Mouse (Mus musculus) midbrain, embryonic 11.5 days (tissue): ENCODE results near the gene Tmem117. TPM values are rescaled to one million over a fixed set of nuclear protein-coding genes. Genes with fewer than 3 reads are reported as not detected.
A peak's percentile ranks its signal among the peaks of the same experiment; 100 is the strongest.

ENCODE experiments used
- ATAC-seq: fragments of 200-750 bp; cut with Nextera tagmentation; 2 replicates; pipeline ENCODE4 v1.8.0; 2017; ENCODE audit warnings: moderate TSS enrichment, moderate library complexity; ENCODE audit not compliant: low FRiP score
- DNase-seq: peaks from one replicate; pipeline ENCODE4 v3.0.0; 2015; ENCODE audit warnings: low spot score; ENCODE audit errors: missing footprints
- H3K27ac ChIP-seq: fragments of 300-500 bp; sonication (generic); 2 replicates; pipeline ENCODE4 v1.5.1; 2014; ENCODE audit warnings: low read depth, low read length
- H3K27me3 ChIP-seq: fragments of 300-500 bp; sonication (generic); 2 replicates; pipeline ENCODE4 v1.6.1; 2014; ENCODE audit warnings: mild to moderate bottlenecking, low read length, moderate library complexity, mixed read lengths; ENCODE audit not compliant: control insufficient read depth, insufficient read depth
- H3K36me3 ChIP-seq: fragments of 300-500 bp; sonication (generic); 2 replicates; pipeline ENCODE4 v1.6.1; 2014; ENCODE audit warnings: mild to moderate bottlenecking, low read length, moderate library complexity, mixed read lengths; ENCODE audit not compliant: control insufficient read depth, insufficient read depth
- H3K4me1 ChIP-seq: fragments of 300-500 bp; sonication (generic); 2 replicates; pipeline ENCODE4 v1.6.1; 2014; ENCODE audit warnings: low read length; ENCODE audit not compliant: control insufficient read depth, insufficient read depth
- H3K4me2 ChIP-seq: fragments of 300-500 bp; sonication (generic); 2 replicates; pipeline ENCODE4 v1.6.1; 2014; ENCODE audit warnings: mild to moderate bottlenecking, moderate library complexity
- H3K4me3 ChIP-seq: fragments of 300-500 bp; sonication (generic); 2 replicates; pipeline ENCODE4 v1.5.1; 2014; ENCODE audit warnings: low read depth, low read length
- H3K9ac ChIP-seq: fragments of 300-500 bp; sonication (generic); 2 replicates; pipeline ENCODE4 v1.6.1; 2014; ENCODE audit warnings: low read length
- H3K9me3 ChIP-seq: fragments of 300-500 bp; sonication (generic); 2 replicates; pipeline ENCODE4 v1.6.1; 2016; ENCODE audit warnings: low read length; ENCODE audit not compliant: control insufficient read depth
- whole genome bisulfite sequencing: fragments of 180-500 bp; shearing (Covaris S2); extraction: QIAGEN DNeasy Blood & Tissue Kit; methylation state at CpG from one replicate; pipeline ENCODE4 v1.1.7; 2014; 5-methylcytosine and 5-hydroxymethylcytosine counted together
- polyA plus RNA-seq: library from polyadenylated mRNA; unstranded; fragments of >200 nt; fragmentation: Nextera tagmentation; extraction: Ambion mirVana; gene quantifications from 2 replicates; pipeline ENCODE4 v1.2.1, GENCODE M21; 2014

The Tmem117 gene
- polyA plus RNA-seq, 1 experiment from 2014 or later, result 1.7 TPM

GRCm38 (mm10) chr15:94806005-94806404 lies 177.0 kb downstream of the Tmem117 start:
- WGBS, result 82% methylated on average over 3 of the region's 3 CpGs

GRCm38 (mm10) chr15:94811550-94811949 lies 182.5 kb downstream of the Tmem117 start:
- no peaks in the 10 kb centered on the region for H3K4me1 ChIP-seq
- no peak overlapping the region for H3K27ac ChIP-seq
- no peak overlapping the region for H3K9ac ChIP-seq
- no peak for DNase-seq
- 71% methylated on average over 5 of the region's 5 CpGs for WGBS
- ATAC-seq, result no peak
- H3K9me3 ChIP-seq, result no peaks in the 10 kb centered on the region
- H3K27me3 ChIP-seq, result no peaks in the 10 kb centered on the region
- no peak overlapping the region for H3K4me2 ChIP-seq
- H3K4me3 ChIP-seq, result no peak overlapping the region
- H3K36me3 ChIP-seq, result no peaks in the 10 kb centered on the region

More at GRCm38 (mm10) chr15:94806005-94806404, 177.0 kb downstream of the Tmem117 start:
- no peak overlapping the region for H3K9ac ChIP-seq
- no peak overlapping the region for H3K4me3 ChIP-seq
- no peak overlapping the region for H3K27ac ChIP-seq
- no peak overlapping the region for H3K4me2 ChIP-seq
- ATAC-seq (no peak), DNase-seq (no peak)
- no peaks in the 10 kb centered on the region for H3K4me1 ChIP-seq
- no peaks in the 10 kb centered on the region for H3K27me3 ChIP-seq
- H3K9me3 ChIP-seq, result no peaks in the 10 kb centered on the region
- H3K36me3 ChIP-seq, result no peaks in the 10 kb centered on the region

- WGBS, result 93% methylated on average over 15 of the region's 15 CpGs
- no peaks in the 10 kb centered on the region for H3K36me3 ChIP-seq
- no peak overlapping the region for H3K4me3 ChIP-seq
- no peaks in the 10 kb centered on the region for H3K9me3 ChIP-seq
- no peak overlapping the region for H3K4me2 ChIP-seq
- no peak overlapping the region for H3K9ac ChIP-seq
- no peak overlapping the region for H3K27ac ChIP-seq
- H3K27me3 ChIP-seq, result no peaks in the 10 kb centered on the region
- H3K4me1 ChIP-seq, result no peaks in the 10 kb centered on the region
- no peak for ATAC-seq
- no peak for DNase-seq
These were observed 185.4 kb downstream of the Tmem117 start for GRCm38 (mm10) chr15:94814213-94815100.

GRCm38 (mm10) chr15:94835634-94836033 lies 206.6 kb downstream of the Tmem117 start:
- Histone ChIP-seq H3K4me3 (no peak overlapping the region), H3K27ac (no peak overlapping the region), H3K4me2 (no peak overlapping the region), H3K9ac (no peak overlapping the region), H3K4me1 (no peaks in the 10 kb centered on the region), H3K9me3 (no peaks in the 10 kb centered on the region), H3K36me3 (no peaks in the 10 kb centered on the region), H3K27me3 (no peaks in the 10 kb centered on the region)
- WGBS, result 94% methylated on average over 3 of the region's 3 CpGs
- ATAC-seq, result no peak
- no peak for DNase-seq

- H3K4me2 ChIP-seq, result no peak overlapping the region
- H3K9me3 ChIP-seq, result no peaks in the 10 kb centered on the region
- H3K36me3 ChIP-seq, result no peaks in the 10 kb centered on the region
- ATAC-seq (no peak), DNase-seq (no peak)
- 94% methylated on average over 4 of the region's 4 CpGs for WGBS
- H3K27ac ChIP-seq, result no peak overlapping the region
- no peak overlapping the region for H3K4me3 ChIP-seq
- H3K9ac ChIP-seq, result no peak overlapping the region
- no peaks in the 10 kb centered on the region for H3K27me3 ChIP-seq
- no peaks in the 10 kb centered on the region for H3K4me1 ChIP-seq
These were observed 209.6 kb downstream of the Tmem117 start for GRCm38 (mm10) chr15:94838646-94839045.

GRCm38 (mm10) chr15:94847501-94847900 lies 218.5 kb downstream of the Tmem117 start:
- H3K4me3 ChIP-seq, result no peak overlapping the region
- peak; percentile 2 for DNase-seq
- no peak overlapping the region for H3K27ac ChIP-seq
- WGBS, result 78% methylated on average over 2 of the region's 2 CpGs
- no peak for ATAC-seq
- no peaks in the 10 kb centered on the region for H3K4me1 ChIP-seq
- H3K36me3 ChIP-seq, result no peaks in the 10 kb centered on the region
- H3K4me2 ChIP-seq, result no peak overlapping the region
- no peaks in the 10 kb centered on the region for H3K27me3 ChIP-seq
- no peak overlapping the region for H3K9ac ChIP-seq
- H3K9me3 ChIP-seq, result no peaks in the 10 kb centered on the region

GRCm38 (mm10) chr15:94859641-94860040 lies 230.6 kb downstream of the Tmem117 start:
- DNase-seq (no peak), ATAC-seq (no peak)
- 0 out of 2 replicates have a peak, but pooled peaks cover 3% of the 10 kb centered on the region for H3K4me1 ChIP-seq
- no peak overlapping the region for H3K4me2 ChIP-seq
- no peaks in the 10 kb centered on the region for H3K36me3 ChIP-seq
- H3K9ac ChIP-seq, result no peak overlapping the region
- no peaks in the 10 kb centered on the region for H3K9me3 ChIP-seq
- 90% methylated on average over 6 of the region's 6 CpGs for WGBS
- H3K27ac ChIP-seq, result no peak overlapping the region
- no peaks in the 10 kb centered on the region; the same call in 1 of the 2 replicates for H3K27me3 ChIP-seq
- H3K4me3 ChIP-seq, result no peak overlapping the region

- H3K27me3 ChIP-seq, result no peaks in the 10 kb centered on the region; the same call in 1 of the 2 replicates
- no peak overlapping the region for H3K27ac ChIP-seq
- 92% methylated on average over 2 of the region's 2 CpGs for WGBS
- no peak overlapping the region for H3K9ac ChIP-seq
- no peak overlapping the region for H3K4me3 ChIP-seq
- H3K36me3 ChIP-seq, result no peaks in the 10 kb centered on the region
- 0 out of 2 replicates have a peak, but pooled peaks cover 3% of the 10 kb centered on the region for H3K4me1 ChIP-seq
- H3K4me2 ChIP-seq, result no peak overlapping the region
- no peak for ATAC-seq
- no peaks in the 10 kb centered on the region for H3K9me3 ChIP-seq
- DNase-seq, result no peak
These were observed 232.1 kb downstream of the Tmem117 start for GRCm38 (mm10) chr15:94861173-94861572.

GRCm38 (mm10) chr15:94864134-94864533 lies 235.1 kb downstream of the Tmem117 start:
- no peak for DNase-seq
- 38% methylated on average over 1 of the region's 1 CpGs for WGBS
- H3K4me1 ChIP-seq, result 0 out of 2 replicates have a peak, but pooled peaks cover 3% of the 10 kb centered on the region
- no peaks in the 10 kb centered on the region; the same call in 1 of the 2 replicates for H3K27me3 ChIP-seq
- no peak overlapping the region for H3K9ac ChIP-seq
- H3K4me2 ChIP-seq, result no peak overlapping the region
- H3K27ac ChIP-seq, result no peak overlapping the region
- no peaks in the 10 kb centered on the region for H3K36me3 ChIP-seq
- no peak overlapping the region for H3K4me3 ChIP-seq
- no peaks in the 10 kb centered on the region for H3K9me3 ChIP-seq
- ATAC-seq, result peak; percentile 33; the same call in 1 of the 2 replicates
